Mouse (Mus musculus) erythroid progenitor cell, adult 5-6 weeks (primary cell): Measurements from ENCODE around the gene Dkkl1. TPM values are rescaled to one million over a fixed set of nuclear protein-coding genes. Genes with fewer than 3 reads are reported as not detected.
A peak's percentile ranks its signal among the peaks of the same experiment; 100 is the strongest.
"Not testable (repeated sequence)": the region's sequence is repeated elsewhere in the genome, so short reads cannot be mapped to it uniquely, and the experiment has no call there.

ENCODE experiments used
- ATAC-seq: replicated peaks from 2 replicates; pipeline ENCODE4 v1.8.0; 2016; ENCODE audit warnings: moderate number of reproducible peaks, mild to moderate bottlenecking, moderate TSS enrichment, inconsistent platforms; ENCODE audit not compliant: poor library complexity, low FRiP score, severe bottlenecking
- total RNA-seq, 2 experiments: library from RNA; stranded (forward) in 1 of 2; stranded (reverse) in 1 of 2; fragments of 150-400 nt in 1 of 2; fragments of 186-747, 209-891 nt in 1 of 2; gene quantifications; 2 replicates each; pipeline versions ENCODE4 v1.2.3 to v1.2.4; 2015 to 2017; ENCODE audit warnings: low replicate concordance in 2 of 2

Dkkl1 gene
- total RNA-seq, 2 experiments from 2014 or later: 6.3 TPM; not detected in 1

DNA sequence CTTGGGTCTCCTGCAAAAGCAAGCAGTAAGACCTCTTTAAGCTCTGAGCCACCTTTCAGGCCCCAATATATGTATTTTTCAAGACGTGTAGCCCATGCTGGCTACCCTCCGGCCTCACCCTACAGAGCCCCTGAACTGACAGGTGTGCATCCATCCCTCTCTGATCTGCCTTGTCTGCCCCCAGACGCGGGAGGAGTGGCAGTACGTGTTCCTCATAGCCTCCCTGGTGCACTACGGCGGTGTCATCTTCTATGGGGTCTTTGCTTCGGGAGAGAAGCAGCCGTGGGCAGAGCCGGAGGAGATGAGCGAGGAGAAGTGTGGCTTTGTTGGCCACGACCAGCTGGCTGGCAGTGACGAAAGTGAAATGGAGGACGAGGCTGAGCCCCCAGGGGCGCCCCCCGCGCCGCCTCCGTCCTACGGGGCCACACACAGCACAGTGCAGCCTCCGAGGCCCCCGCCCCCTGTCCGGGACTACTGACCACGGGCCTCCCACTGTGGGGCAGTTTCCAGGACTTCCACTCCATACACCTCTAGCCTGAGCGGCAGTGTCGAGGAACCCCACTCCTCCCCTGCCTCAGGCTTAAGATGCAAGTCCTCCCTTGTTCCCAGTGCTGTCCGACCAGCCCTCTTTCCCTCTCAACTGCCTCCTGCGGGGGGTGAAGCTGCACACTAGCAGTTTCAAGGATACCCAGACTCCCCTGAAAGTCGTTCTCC lies 37.2 kb downstream of the Dkkl1 start:
- ATAC-seq: no peak

GRCm38 (mm10) chr7:45173772-45174171 lies 38.2 kb downstream of the Dkkl1 start:
- ATAC-seq: not testable (repeated sequence)

GRCm38 (mm10) chr7:45172974-45173373 lies 39.0 kb downstream of the Dkkl1 start:
- peak; percentile 59 for ATAC-seq

DNA sequence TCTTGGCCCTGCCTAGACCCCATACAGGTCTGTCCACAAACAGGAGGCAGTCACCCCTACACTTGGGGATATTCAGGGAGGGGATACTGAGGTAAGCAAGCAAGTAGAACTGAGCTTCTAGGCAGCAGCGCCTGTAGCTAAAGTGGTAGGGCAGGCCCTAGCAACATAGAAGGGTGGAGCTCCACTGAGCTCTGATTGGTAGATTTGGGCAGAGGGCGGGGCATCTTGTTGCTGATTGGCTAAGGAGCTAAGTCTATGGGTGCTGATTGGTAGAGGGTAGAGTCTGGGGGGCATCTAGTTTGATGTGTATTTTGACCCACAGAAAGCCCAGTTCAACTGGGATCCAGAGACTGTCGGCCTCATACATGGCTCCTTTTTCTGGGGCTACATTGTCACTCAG lies 42.5 kb downstream of the Dkkl1 start:
- ATAC-seq: no peak

DNA sequence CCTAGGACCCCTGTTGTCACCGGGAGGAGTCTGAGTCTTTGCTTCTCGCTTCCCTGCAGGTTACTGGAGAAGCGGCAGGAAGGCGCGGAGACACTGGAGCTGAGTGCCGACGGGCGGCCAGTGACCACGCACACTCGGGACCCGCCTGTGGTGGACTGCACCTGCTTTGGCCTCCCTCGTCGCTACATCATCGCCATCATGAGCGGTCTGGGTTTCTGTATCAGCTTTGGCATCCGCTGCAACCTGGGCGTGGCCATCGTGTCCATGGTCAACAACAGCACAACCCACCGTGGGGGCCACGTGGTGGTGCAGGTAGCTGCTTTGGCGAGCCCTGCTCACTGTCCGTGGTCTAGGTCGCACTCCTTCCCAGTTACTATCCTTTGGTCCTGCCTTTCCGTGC lies 43.3 kb downstream of the Dkkl1 start:
- no peak for ATAC-seq

- ATAC-seq: no peak
Measured at GRCm38 (mm10) chr7:45167761-45168445, 44.0 kb downstream of the Dkkl1 start.

- ATAC-seq: no peak
Measured at GRCm38 (mm10) chr7:45166950-45167401, 45.0 kb downstream of the Dkkl1 start.

DNA sequence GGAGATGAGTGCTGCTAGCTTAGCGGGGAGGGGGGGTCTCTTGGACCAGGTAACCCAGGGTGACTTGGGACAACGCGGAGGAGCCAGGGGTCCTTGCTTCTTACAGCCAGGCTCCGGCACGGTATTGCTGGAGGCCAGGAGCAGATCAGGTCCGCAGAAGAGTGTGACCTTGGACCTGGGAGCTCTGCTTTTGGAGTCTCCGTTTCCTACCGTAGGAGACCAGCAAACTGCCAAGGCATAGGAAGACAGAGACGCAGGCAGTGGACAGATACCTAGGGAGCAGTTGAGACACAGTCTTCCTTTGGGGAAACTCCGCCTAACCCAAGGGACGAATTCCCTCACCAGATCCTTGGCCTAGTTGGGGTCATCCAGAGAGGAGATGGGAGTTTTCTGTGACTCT lies 46.2 kb downstream of the Dkkl1 start:
- no peak for ATAC-seq

DNA sequence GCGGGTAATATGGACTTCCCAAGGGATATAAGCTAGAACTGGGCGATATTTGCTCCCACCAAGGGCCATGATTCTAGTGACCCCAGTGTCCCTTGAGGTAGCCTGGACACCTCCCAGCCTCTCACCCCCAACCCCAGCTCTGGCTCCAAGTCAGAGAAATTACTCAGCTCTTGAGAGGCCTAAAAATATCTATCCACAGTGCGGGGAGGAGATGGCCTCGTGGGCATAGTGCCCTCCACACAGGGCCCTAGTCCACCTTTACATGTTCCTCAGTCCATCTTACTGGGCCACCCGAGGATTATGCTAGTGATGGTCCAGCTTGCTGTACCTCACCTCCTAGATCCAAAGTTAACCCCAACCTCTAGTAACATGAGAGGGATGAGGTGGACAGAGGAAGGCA lies 47.1 kb downstream of the Dkkl1 start:
- ATAC-seq: no peak

- ATAC-seq: peak; percentile 47; the same call in 1 of the 2 replicates
Measured at GRCm38 (mm10) chr7:45163735-45164490, 48.0 kb downstream of the Dkkl1 start, which contains the start of gene Slc17a7. Slc17a7 (plus strand) TSS chr7:45163949.

GRCm38 (mm10) chr7:45162996-45163615 lies 48.8 kb downstream of the Dkkl1 start:
- no peak for ATAC-seq

DNA sequence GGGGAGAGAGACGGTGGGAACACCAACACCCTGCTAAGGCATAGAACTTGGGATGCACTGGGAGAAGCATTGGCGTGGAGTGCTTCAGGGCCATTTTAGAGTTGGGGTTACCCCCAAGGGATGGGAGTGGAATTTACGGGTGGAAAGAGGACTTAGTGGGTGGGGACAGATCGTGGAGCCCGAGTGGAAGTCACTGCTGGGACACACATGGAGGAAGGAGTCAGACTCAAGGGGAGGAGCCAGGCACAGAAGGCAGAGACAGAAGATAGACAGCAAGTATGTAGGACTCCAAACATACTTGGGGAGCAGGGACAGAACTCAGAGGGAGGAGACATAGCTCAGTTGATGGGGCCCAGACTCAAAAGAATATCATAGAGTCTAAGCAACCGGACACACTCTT lies 49.4 kb downstream of the Dkkl1 start:
- 0 out of 2 replicates have a peak, but pooled peaks have one; percentile 1 for ATAC-seq

- peak; percentile 83 for ATAC-seq
Measured at GRCm38 (mm10) chr7:45161612-45162473, 50.1 kb downstream of the Dkkl1 start.

DNA sequence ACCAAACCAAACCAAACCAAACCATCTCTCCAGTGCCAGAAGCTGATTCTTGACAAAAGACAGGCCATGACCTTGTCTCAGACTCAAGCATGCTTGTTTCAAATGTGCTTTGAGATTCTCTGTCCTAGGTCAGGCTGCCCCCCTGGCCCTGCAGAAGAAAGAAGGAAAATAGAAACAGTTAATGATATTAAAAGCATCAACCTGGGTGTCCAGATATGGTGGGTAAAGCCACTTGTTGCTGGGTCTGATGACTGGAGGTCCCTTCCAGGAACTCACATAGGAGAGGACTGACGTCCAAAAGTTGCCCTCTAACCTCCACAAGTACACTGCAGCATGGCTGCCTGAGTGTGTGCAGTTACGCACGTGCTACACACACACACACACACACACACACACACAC lies 51.1 kb downstream of the Dkkl1 start:
- ATAC-seq: no peak

DNA sequence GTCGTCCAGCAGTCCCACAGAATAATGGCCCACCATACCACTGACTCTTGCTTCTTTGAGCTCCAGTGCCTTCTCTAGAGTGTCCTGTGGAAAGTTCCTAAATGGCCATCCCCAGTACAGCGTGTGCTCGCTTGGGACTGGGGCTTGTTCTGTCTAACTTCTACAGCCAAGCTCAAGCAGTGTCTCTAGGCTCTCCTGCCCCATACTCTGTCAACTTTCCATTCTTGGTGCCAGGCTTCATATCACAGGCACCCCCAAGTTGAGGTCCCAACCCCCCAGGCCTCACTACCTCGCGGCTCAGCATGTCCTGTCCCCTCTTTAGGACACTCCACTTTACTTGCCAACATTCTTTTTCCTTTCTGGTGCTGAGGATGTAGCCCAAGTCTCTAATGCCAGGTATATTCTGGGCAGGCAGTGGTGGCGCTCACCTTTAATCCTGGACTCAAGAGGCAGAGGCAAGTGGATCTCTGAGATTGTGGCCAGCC lies 51.6 kb downstream of the Dkkl1 start:
- no peak for ATAC-seq

DNA sequence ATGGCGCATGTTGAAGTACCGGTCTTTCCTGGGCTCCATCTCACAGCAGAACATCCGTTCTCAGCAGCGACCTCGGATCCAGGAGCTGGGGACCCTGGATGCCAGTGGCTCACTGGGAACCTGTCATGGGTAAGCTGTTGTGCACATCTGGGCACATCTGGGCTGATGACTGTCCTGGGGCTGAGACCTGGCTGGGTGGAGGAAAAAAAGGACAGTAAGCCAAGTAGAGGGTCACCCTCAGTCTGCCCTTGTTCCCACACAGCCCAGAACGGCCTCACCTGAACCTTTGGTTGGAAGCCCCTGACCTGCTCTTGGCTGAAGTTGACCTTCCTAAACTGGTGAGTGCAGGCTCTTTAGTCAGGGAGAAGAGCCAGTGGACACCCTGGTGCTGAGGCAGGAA lies 53.0 kb downstream of the Dkkl1 start:
- no peak for ATAC-seq
